In the genomic region with DNA sequence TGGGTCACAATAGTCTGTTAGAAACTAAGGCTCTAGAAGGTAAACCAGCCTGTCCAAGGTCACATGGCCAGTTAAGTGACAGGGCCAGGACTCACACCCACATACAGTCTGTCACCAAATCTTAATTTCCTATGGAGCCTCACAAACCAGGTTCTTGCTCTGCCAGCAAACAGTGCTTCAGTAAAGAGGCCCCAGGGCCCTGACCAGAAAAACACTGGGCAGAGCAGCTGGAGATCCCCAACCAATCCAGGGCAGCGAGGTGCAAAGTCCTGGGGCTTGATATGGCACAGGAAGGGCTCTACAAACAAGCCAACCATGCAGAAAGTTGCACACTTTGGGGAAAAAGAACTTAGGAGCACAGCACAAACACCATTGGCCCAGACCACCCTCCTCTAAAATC, we compare ENCODE assay signal across 8 mouse cellular contexts. TPM values are rescaled to one million over a fixed set of nuclear protein-coding genes. Genes with fewer than 3 reads are reported as not detected.
DNase-seq lines count a peak whose midpoint lies in the region; ATAC-seq and TF ChIP-seq lines count a peak whose summit lies in the region.

No protein-coding gene starts in this region.

- peak overlapping the region; percentile 100 for H3K27ac ChIP-seq in layer of hippocampus, adult 2 months
- peak overlapping the region; percentile 59 for H3K27ac ChIP-seq in embryonic facial prominence, embryonic 10.5 days (replicated peaks)
- peak overlapping the region; percentile 96 for H3K27ac ChIP-seq in liver, embryonic 16.5 days (ENCODE audit: low read length)

- H3K27me3 ChIP-seq in embryonic facial prominence, embryonic 10.5 days (replicated peaks; ENCODE audit: low read depth, poor library complexity, severe bottlenecking) = no peaks in the 10 kb centered on the region
- no peaks in the 10 kb centered on the region for H3K27me3 ChIP-seq in liver, embryonic 16.5 days (ENCODE audit: control insufficient read depth, insufficient read depth, low read depth, low read length)

- H3K9me3 ChIP-seq in embryonic facial prominence, embryonic 10.5 days = no peaks in the 10 kb centered on the region
- no peaks in the 10 kb centered on the region for H3K9me3 ChIP-seq in liver, embryonic 16.5 days (replicated peaks; ENCODE audit: control insufficient read depth, low read length)

- H3K9ac ChIP-seq in liver, embryonic 16.5 days (ENCODE audit: low read depth, low read length) = peak overlapping the region; percentile 98

- peaks cover 54% of the 10 kb centered on the region for H3K36me3 ChIP-seq in embryonic facial prominence, embryonic 10.5 days (replicated peaks)
- peaks cover 6% of the 10 kb centered on the region for H3K36me3 ChIP-seq in liver, embryonic 16.5 days (ENCODE audit: control insufficient read depth, insufficient read depth)

- DNase-seq in layer of hippocampus, adult 2 months (ENCODE audit: low spot score in 2 of 2) = no peak
- no peak for DNase-seq in layer of hippocampus, postnatal 36 days
- DNase-seq in embryonic facial prominence, embryonic 10.5 days (ENCODE audit: low spot score) = no peak
- peak; percentile 51 for DNase-seq in induced T-regulatory cell, adult 2 months (ENCODE audit: low read depth)
- DNase-seq in spleen, adult 12 weeks (ENCODE audit: low spot score) = no peak
- no peak for DNase-seq in spleen, postnatal 14 days (ENCODE audit: low spot score in 2 of 2)
- no peak for DNase-seq in MN1 (ENCODE audit: low spot score)

- H3K4me3 ChIP-seq in layer of hippocampus, adult 2 months = peak overlapping the region; percentile 100
- H3K4me3 ChIP-seq in embryonic facial prominence, embryonic 10.5 days = peak overlapping the region; percentile 72
- H3K4me3 ChIP-seq in liver, embryonic 16.5 days (ENCODE audit: low read depth, low read length) = peak overlapping the region; percentile 88

- TF ChIP-seq CTCF in layer of hippocampus, adult 2 months (conservative IDR thresholded peaks at IDR 0.05) = no peak

- 54% methylated on average over 1 of the region's 1 CpGs for WGBS in embryonic facial prominence, embryonic 10.5 days
- WGBS in liver, embryonic 16.5 days (ENCODE audit: insufficient replicate concordance) = 33% methylated on average over 1 of the region's 1 CpGs

- peak overlapping the region; percentile 75 for H3K4me2 ChIP-seq in liver, embryonic 16.5 days (ENCODE audit: low read depth, low read length)

- ATAC-seq in liver, embryonic 16.5 days (ENCODE audit: low read depth) = no peak

- H3K4me1 ChIP-seq in embryonic facial prominence, embryonic 10.5 days = peaks cover 58% of the 10 kb centered on the region
- peaks cover 59% of the 10 kb centered on the region for H3K4me1 ChIP-seq in liver, embryonic 16.5 days (ENCODE audit: control insufficient read depth, low read depth, low read length)

RNA-seq across cellular contexts. Expression of gene Bcl2l1, which starts 3.0 kb away (rescaled TPM):
- total RNA-seq in layer of hippocampus, adult 2 months (2021) = 100 to 1,000 TPM; 129 to 134 TPM
- 100 to 1,000 TPM; 116 to 141 TPM for total RNA-seq in layer of hippocampus, postnatal 36 days (2021)
- polyA plus RNA-seq in embryonic facial prominence, embryonic 10.5 days (2016; fragmentation: Nextera tagmentation; extraction: Ambion mirVana) = 102 and 106 TPM in 2 replicates
- 213 and 241 TPM in 2 replicates for polyA plus RNA-seq in liver, embryonic 16.5 days (2015; fragmentation: Nextera tagmentation; extraction: Ambion mirVana)

RNA-seq across cellular contexts. Expression of gene Tpx2, which starts 19.2 kb away (rescaled TPM):
- total RNA-seq in layer of hippocampus, adult 2 months (2021) = 1 to 10 TPM; 2.0 to 2.2 TPM
- 1 to 10 TPM; 2.0 to 3.1 TPM for total RNA-seq in layer of hippocampus, postnatal 36 days (2021)
- polyA plus RNA-seq in embryonic facial prominence, embryonic 10.5 days (2016; fragmentation: Nextera tagmentation; extraction: Ambion mirVana) = 144 and 151 TPM in 2 replicates
- 57.7 and 58.9 TPM in 2 replicates for polyA plus RNA-seq in liver, embryonic 16.5 days (2015; fragmentation: Nextera tagmentation; extraction: Ambion mirVana)
